Mouse (Mus musculus): ENCODE measurements around the gene Pla2g12a.

- TF ChIP-seq CTCF (IDR thresholded peaks at IDR 0.05) (no peak), EP300 (IDR thresholded peaks at IDR 0.05) (no peak)
These were observed 41.4 kb upstream of the Pla2g12a start for GRCm38 (mm10) chr3:129836965-129837364.

Data from lung, postnatal 0 days (tissue).